Mouse (Mus musculus) forebrain, embryonic 11.5 days (tissue): Measurements from ENCODE around the gene Elovl3. TPM values are rescaled to one million over a fixed set of nuclear protein-coding genes. Genes with fewer than 3 reads are reported as not detected.

Source experiments
- ATAC-seq: fragments of 200-750 bp; cut with Nextera tagmentation; replicated peaks from 2 replicates; pipeline ENCODE4 v1.8.0; 2017; ENCODE audit warnings: moderate TSS enrichment; ENCODE audit not compliant: low FRiP score
- DNase-seq: peaks from one replicate; pipeline ENCODE4 v3.0.0-alpha.2; 2017; ENCODE audit warnings: low spot score
- H3K27ac ChIP-seq: fragments of 300-500 bp; sonication (generic); 2 replicates; pipeline ENCODE4 v1.5.1; 2014; ENCODE audit warnings: low read depth, low read length
- H3K27me3 ChIP-seq: fragments of 300-500 bp; sonication (generic); 2 replicates; pipeline ENCODE4 v1.6.1; 2014; ENCODE audit warnings: mild to moderate bottlenecking, low read length, mixed read lengths; ENCODE audit not compliant: control insufficient read depth, insufficient read depth
- H3K36me3 ChIP-seq: fragments of 300-500 bp; sonication (generic); 2 replicates; pipeline ENCODE4 v1.6.1; 2014; ENCODE audit warnings: mild to moderate bottlenecking, low read length, moderate library complexity, mixed read lengths; ENCODE audit not compliant: control insufficient read depth, insufficient read depth
- H3K4me1 ChIP-seq: fragments of 300-500 bp; sonication (generic); replicated peaks from 2 replicates; pipeline ENCODE4 v1.6.1; 2014; ENCODE audit warnings: low read length, mixed read lengths; ENCODE audit not compliant: control insufficient read depth, insufficient read depth
- H3K4me2 ChIP-seq: fragments of 300-500 bp; sonication (generic); 2 replicates; pipeline ENCODE4 v1.6.1; 2014; ENCODE audit warnings: low read depth, mild to moderate bottlenecking, low read length, moderate library complexity, mixed read lengths; ENCODE audit not compliant: severe bottlenecking
- H3K4me3 ChIP-seq: fragments of 300-500 bp; sonication (generic); 2 replicates; pipeline ENCODE4 v1.5.1; 2014; ENCODE audit warnings: low read depth, low read length
- H3K9ac ChIP-seq: fragments of 300-500 bp; sonication (generic); 2 replicates; pipeline ENCODE4 v1.6.1; 2014; ENCODE audit warnings: low read length
- H3K9me3 ChIP-seq: fragments of 300-500 bp; sonication (generic); 2 replicates; pipeline ENCODE4 v1.6.1; 2016; ENCODE audit warnings: low read length, mixed read lengths; ENCODE audit not compliant: control insufficient read depth
- WGBS: fragments of 180-500 bp; shearing (Covaris S2); extraction: QIAGEN DNeasy Blood & Tissue Kit; methylation state at CpG from one replicate; pipeline ENCODE4 v1.1.7; 2014; 5-methylcytosine and 5-hydroxymethylcytosine counted together
- polyA plus RNA-seq: library from polyadenylated mRNA; unstranded; fragments of >200 nt; fragmentation: Nextera tagmentation; extraction: Ambion mirVana; gene quantifications from 2 replicates; pipeline ENCODE4 v1.2.1, GENCODE M21; 2014

Elovl3 gene
- polyA plus RNA-seq, 1 experiment from 2014 or later: 0.13 TPM

DNA sequence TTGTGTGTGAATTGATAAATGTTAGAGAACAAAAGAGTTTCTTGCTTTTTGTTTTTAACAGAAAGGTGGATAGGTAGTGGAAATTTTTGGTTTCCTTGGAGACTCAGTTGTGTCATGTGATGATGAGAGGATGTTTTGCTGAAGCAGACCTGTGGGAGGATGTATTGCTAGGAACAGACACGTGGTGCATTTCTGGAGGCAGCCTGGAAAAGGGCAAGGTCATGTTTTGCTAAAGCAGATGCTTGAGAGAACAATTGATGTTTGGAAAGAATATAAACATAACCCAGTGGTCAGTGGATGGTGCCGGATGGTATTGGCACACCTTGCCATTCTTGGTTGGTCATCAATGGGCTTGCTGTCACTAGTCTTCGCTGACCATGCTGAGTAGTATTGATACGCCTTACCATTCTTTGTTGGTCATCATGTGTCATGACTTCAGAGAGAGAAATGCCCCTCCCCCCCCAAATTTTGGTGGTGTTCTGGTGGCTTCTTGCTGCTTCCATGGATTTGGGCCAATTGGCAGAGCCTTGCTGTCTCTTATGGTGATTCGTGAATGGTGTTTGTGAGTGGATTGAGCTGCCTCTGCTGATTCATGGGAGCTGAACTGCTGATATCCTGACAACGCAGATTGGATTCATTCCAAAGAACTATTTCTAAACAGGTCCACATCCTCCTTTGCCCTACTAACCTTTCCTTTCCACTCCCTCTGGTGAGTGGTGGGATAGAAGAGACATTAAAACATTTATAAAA lies 28.1 kb upstream of the Elovl3 start:
- Histone ChIP-seq H3K4me3 (no peak overlapping the region), H3K4me2 (no peak overlapping the region), H3K9ac (no peak overlapping the region), H3K4me1 (no peaks in the 10 kb centered on the region), H3K36me3 (no peaks in the 10 kb centered on the region), H3K27me3 (no peaks in the 10 kb centered on the region), H3K27ac (no peak overlapping the region), H3K9me3 (no peaks in the 10 kb centered on the region)
- ATAC-seq (no peak), DNase-seq (no peak)
- WGBS: 92% methylated on average over 6 of the region's 6 CpGs

GRCm38 (mm10) chr19:46104187-46104557 lies 27.5 kb upstream of the Elovl3 start:
- Histone ChIP-seq H3K27me3 (no peaks in the 10 kb centered on the region), H3K27ac (no peak overlapping the region), H3K4me1 (no peaks in the 10 kb centered on the region), H3K36me3 (no peaks in the 10 kb centered on the region), H3K4me3 (no peak overlapping the region), H3K4me2 (no peak overlapping the region), H3K9me3 (no peaks in the 10 kb centered on the region), H3K9ac (no peak overlapping the region)
- 76% methylated on average over 2 of the region's 2 CpGs for WGBS
- no peak for ATAC-seq
- DNase-seq: no peak

GRCm38 (mm10) chr19:46110214-46110613 lies 21.5 kb upstream of the Elovl3 start:
- Histone ChIP-seq H3K4me3 (no peak overlapping the region), H3K4me1 (no peaks in the 10 kb centered on the region), H3K4me2 (no peak overlapping the region), H3K9me3 (no peaks in the 10 kb centered on the region), H3K27ac (no peak overlapping the region), H3K36me3 (no peaks in the 10 kb centered on the region), H3K27me3 (no peaks in the 10 kb centered on the region), H3K9ac (no peak overlapping the region)
- no peak for ATAC-seq
- 65% methylated on average over 2 of the region's 2 CpGs for WGBS
- no peak for DNase-seq

- H3K27ac ChIP-seq: no peak overlapping the region
- ATAC-seq: no peak
- H3K4me1 ChIP-seq: no peaks in the 10 kb centered on the region
- no peak overlapping the region for H3K4me3 ChIP-seq
- no peak overlapping the region for H3K9ac ChIP-seq
- WGBS: 91% methylated on average over 5 of the region's 5 CpGs
- H3K27me3 ChIP-seq: no peaks in the 10 kb centered on the region
- H3K36me3 ChIP-seq: no peaks in the 10 kb centered on the region
- no peaks in the 10 kb centered on the region for H3K9me3 ChIP-seq
- no peak for DNase-seq
- no peak overlapping the region for H3K4me2 ChIP-seq
Observed at GRCm38 (mm10) chr19:46110781-46111180, 20.9 kb upstream of the Elovl3 start.

GRCm38 (mm10) chr19:46114617-46115016 lies 17.1 kb upstream of the Elovl3 start:
- ATAC-seq (no peak), DNase-seq (no peak)
- H3K9me3 ChIP-seq: no peaks in the 10 kb centered on the region
- no peaks in the 10 kb centered on the region for H3K27me3 ChIP-seq
- no peak overlapping the region for H3K4me3 ChIP-seq
- no peaks in the 10 kb centered on the region for H3K4me1 ChIP-seq
- no peak overlapping the region for H3K27ac ChIP-seq
- no peaks in the 10 kb centered on the region for H3K36me3 ChIP-seq
- no peak overlapping the region for H3K4me2 ChIP-seq
- 58% methylated on average over 4 of the region's 4 CpGs for WGBS
- no peak overlapping the region for H3K9ac ChIP-seq

DNA sequence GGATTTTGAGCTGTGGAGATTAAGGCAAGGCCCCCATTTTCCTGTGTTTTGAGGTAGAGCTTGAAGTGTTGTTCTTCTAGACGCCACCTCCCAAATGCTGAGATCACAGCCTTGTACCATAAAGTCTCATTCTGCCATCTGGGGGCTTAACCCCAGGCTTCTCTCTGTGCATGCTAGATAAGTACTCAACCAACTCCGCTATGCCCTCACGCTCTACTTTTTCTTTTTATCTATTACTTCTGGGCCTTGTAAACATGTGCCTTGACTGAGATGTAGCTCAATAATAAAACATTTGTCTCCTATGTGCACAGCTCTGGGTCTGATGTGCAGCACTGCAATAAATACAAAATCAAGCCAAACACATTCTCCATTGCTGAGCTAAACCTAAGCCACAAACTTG lies 12.2 kb upstream of the Elovl3 start:
- Histone ChIP-seq H3K27me3 (no peaks in the 10 kb centered on the region), H3K4me1 (no peaks in the 10 kb centered on the region), H3K9ac (no peak overlapping the region), H3K36me3 (no peaks in the 10 kb centered on the region), H3K4me3 (no peak overlapping the region), H3K4me2 (no peak overlapping the region), H3K27ac (no peak overlapping the region), H3K9me3 (no peaks in the 10 kb centered on the region)
- ATAC-seq (no peak), DNase-seq (no peak)
- WGBS: 89% methylated on average over 3 of the region's 3 CpGs

GRCm38 (mm10) chr19:46120872-46121271 lies 10.8 kb upstream of the Elovl3 start:
- Histone ChIP-seq H3K9me3 (no peaks in the 10 kb centered on the region), H3K4me3 (no peak overlapping the region), H3K4me1 (no peaks in the 10 kb centered on the region), H3K27me3 (no peaks in the 10 kb centered on the region), H3K36me3 (no peaks in the 10 kb centered on the region), H3K4me2 (no peak overlapping the region), H3K27ac (no peak overlapping the region), H3K9ac (no peak overlapping the region)
- 80% methylated on average over 6 of the region's 6 CpGs for WGBS
- DNase-seq (no peak), ATAC-seq (no peak)

- H3K4me3 ChIP-seq: no peak overlapping the region
- DNase-seq (no peak), ATAC-seq (no peak)
- H3K36me3 ChIP-seq: no peaks in the 10 kb centered on the region
- no peak overlapping the region for H3K4me2 ChIP-seq
- no peak overlapping the region for H3K27ac ChIP-seq
- no peaks in the 10 kb centered on the region for H3K9me3 ChIP-seq
- no peaks in the 10 kb centered on the region for H3K27me3 ChIP-seq
- H3K4me1 ChIP-seq: no peaks in the 10 kb centered on the region
- no peak overlapping the region for H3K9ac ChIP-seq
- 85% methylated on average over 3 of the region's 3 CpGs for WGBS
Observed at GRCm38 (mm10) chr19:46123876-46124275, 7.8 kb upstream of the Elovl3 start.

- no peak for DNase-seq
- Histone ChIP-seq H3K9me3 (no peaks in the 10 kb centered on the region), H3K27ac (no peak overlapping the region), H3K4me3 (no peak overlapping the region), H3K9ac (no peak overlapping the region), H3K4me2 (no peak overlapping the region), H3K36me3 (no peaks in the 10 kb centered on the region), H3K4me1 (no peaks in the 10 kb centered on the region), H3K27me3 (no peaks in the 10 kb centered on the region)
- ATAC-seq: no peak
Observed at GRCm38 (mm10) chr19:46124651-46125050, 7.0 kb upstream of the Elovl3 start.
